Mouse (Mus musculus) thymus, adult 2 months (tissue): ENCODE results near the gene Itpr2.

Experiments used
- CTCF ChIP-seq: fragments of 200-500 bp; IDR thresholded peaks from 2 replicates; pipeline ENCODE4 v1.5.1; 2012; ENCODE audit warnings: mild to moderate bottlenecking, control low read depth, low read length, moderate library complexity, borderline replicate concordance; ENCODE audit not compliant: control insufficient read depth, poor library complexity, insufficient read depth; ENCODE audit errors: extremely low read depth
- POLR2A ChIP-seq: fragments of 200-500 bp; IDR thresholded peaks from 2 replicates; pipeline ENCODE4 v1.6.1; 2012; ENCODE audit warnings: mild to moderate bottlenecking, low read length, control low read depth, moderate library complexity; ENCODE audit not compliant: control insufficient read depth, poor library complexity, insufficient read depth; ENCODE audit errors: extremely low read depth

DNA sequence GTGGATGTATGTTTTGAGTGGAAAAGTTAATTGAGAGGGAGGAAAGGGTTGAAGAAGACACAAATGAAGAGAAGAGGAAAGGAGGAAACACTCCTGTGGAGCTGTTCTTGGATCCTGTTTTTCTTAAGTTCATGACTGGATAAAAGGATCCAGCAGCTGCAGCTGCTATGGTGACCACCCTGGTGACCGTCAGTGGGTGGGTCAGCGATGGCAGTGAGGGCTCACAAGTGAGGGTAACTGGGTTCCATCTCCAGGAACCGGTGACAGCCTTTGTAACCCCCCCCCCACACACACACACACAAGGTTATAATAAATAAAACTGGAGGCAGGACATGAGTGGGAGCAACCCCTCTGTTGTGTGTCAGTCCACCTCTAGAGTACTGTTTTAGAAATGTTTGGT is 833 bp upstream of the Itpr2 start:
- TF ChIP-seq POLR2A (no peak), CTCF (no peak)
